Mouse (Mus musculus): ENCODE results near the gene Slc9a3r1. TPM values are rescaled to one million over a fixed set of nuclear protein-coding genes. Genes with fewer than 3 reads are reported as not detected.

Gene Slc9a3r1
- total and polyA plus RNA-seq, 2 experiments from 2014 or later = 53.3 to 65.4 TPM

- DNase-seq (ENCODE audit: low spot score) (no peak), ATAC-seq (ENCODE audit: low FRiP score) (no peak)
- H3K4me1 ChIP-seq (ENCODE audit: insufficient read depth, low read length) = 0 out of 2 replicates have a peak, but pooled peaks cover 1% of the 10 kb centered on the region
- no peaks in the 10 kb centered on the region for H3K9me3 ChIP-seq (ENCODE audit: low read length)
- H3K27ac ChIP-seq (ENCODE audit: low read depth, low read length) = no peak overlapping the region
- 62% methylated on average over 13 of the region's 13 CpGs for WGBS
- TF ChIP-seq CTCF (IDR thresholded peaks at IDR 0.05) = no peak
- no peak overlapping the region for H3K4me3 ChIP-seq (ENCODE audit: low read depth, low read length)
- H3K27me3 ChIP-seq (ENCODE audit: insufficient read depth, low read length) = no peaks in the 10 kb centered on the region
- H3K4me2 ChIP-seq (ENCODE audit: low read depth, low read length, poor library complexity, severe bottlenecking) = no peak overlapping the region
- no peak overlapping the region for H3K9ac ChIP-seq (replicated peaks; ENCODE audit: low read length, poor library complexity, severe bottlenecking)
- peaks cover 14% of the 10 kb centered on the region; the same call in 1 of the 2 replicates for H3K36me3 ChIP-seq (ENCODE audit: insufficient read depth, low read length)
Measured at GRCm38 (mm10) chr11:115212116-115212515, 49.0 kb downstream of the Slc9a3r1 start.

GRCm38 (mm10) chr11:115215123-115215522, 52.0 kb downstream of the Slc9a3r1 start:
- Histone ChIP-seq H3K27ac (ENCODE audit: low read depth, low read length) (no peak overlapping the region), H3K4me1 (ENCODE audit: insufficient read depth, low read length) (0 out of 2 replicates have a peak, but pooled peaks cover 5% of the 10 kb centered on the region), H3K36me3 (ENCODE audit: insufficient read depth, low read length) (peaks cover 3% of the 10 kb centered on the region; the same call in 1 of the 2 replicates), H3K4me3 (ENCODE audit: low read depth, low read length) (no peak overlapping the region), H3K9ac (replicated peaks; ENCODE audit: low read length, poor library complexity, severe bottlenecking) (no peak overlapping the region), H3K9me3 (ENCODE audit: low read length) (no peaks in the 10 kb centered on the region), H3K4me2 (ENCODE audit: low read depth, low read length, poor library complexity, severe bottlenecking) (no peak overlapping the region), H3K27me3 (ENCODE audit: insufficient read depth, low read length) (no peaks in the 10 kb centered on the region)
- ATAC-seq (ENCODE audit: low FRiP score) (no peak), DNase-seq (ENCODE audit: low spot score) (no peak)
- WGBS = 40% methylated on average over 5 of the region's 5 CpGs
- no peak for TF ChIP-seq CTCF (IDR thresholded peaks at IDR 0.05)

- DNase-seq (ENCODE audit: low spot score) (peak; percentile 79), ATAC-seq (ENCODE audit: low FRiP score) (no peak)
- Histone ChIP-seq H3K9ac (replicated peaks; ENCODE audit: low read length, poor library complexity, severe bottlenecking) (0 out of 2 replicates have a peak overlapping the region, but pooled peaks have one; percentile 19), H3K9me3 (ENCODE audit: low read length) (no peaks in the 10 kb centered on the region), H3K4me1 (ENCODE audit: insufficient read depth, low read length) (0 out of 2 replicates have a peak, but pooled peaks cover 5% of the 10 kb centered on the region), H3K4me2 (ENCODE audit: low read depth, low read length, poor library complexity, severe bottlenecking) (no peak overlapping the region), H3K27ac (ENCODE audit: low read depth, low read length) (no peak overlapping the region), H3K36me3 (ENCODE audit: insufficient read depth, low read length) (0 out of 2 replicates have a peak, but pooled peaks cover 3% of the 10 kb centered on the region), H3K4me3 (ENCODE audit: low read depth, low read length) (no peak overlapping the region), H3K27me3 (ENCODE audit: insufficient read depth, low read length) (no peaks in the 10 kb centered on the region)
- WGBS = 63% methylated on average over 18 of the region's 18 CpGs
- no peak for TF ChIP-seq CTCF (IDR thresholded peaks at IDR 0.05)
Measured at GRCm38 (mm10) chr11:115217439-115218410, 54.6 kb downstream of the Slc9a3r1 start.

DNA sequence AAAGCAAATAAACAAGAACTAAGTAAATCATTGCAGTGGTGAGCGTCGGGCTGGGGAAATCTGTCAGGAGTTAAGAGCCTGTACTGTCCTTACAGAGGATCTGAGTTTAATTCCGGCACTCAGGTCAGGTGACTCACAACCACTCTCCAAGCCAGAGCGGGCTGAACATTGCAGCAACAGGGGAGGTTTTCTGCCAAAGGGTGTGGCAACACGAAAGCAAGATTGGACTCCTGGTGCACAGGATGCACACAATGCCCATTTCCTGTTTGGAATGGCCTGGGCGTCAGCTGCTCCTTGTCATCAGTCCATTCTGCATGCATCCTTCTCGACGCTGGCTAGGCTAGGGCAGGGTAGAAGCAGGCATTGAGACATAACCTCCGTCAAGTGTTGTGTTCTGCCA, 56.1 kb downstream of the Slc9a3r1 start:
- DNase-seq (ENCODE audit: low spot score) (no peak), ATAC-seq (ENCODE audit: low FRiP score) (no peak)
- Histone ChIP-seq H3K9ac (replicated peaks; ENCODE audit: low read length, poor library complexity, severe bottlenecking) (no peak overlapping the region), H3K4me1 (ENCODE audit: insufficient read depth, low read length) (0 out of 2 replicates have a peak, but pooled peaks cover 5% of the 10 kb centered on the region), H3K4me2 (ENCODE audit: low read depth, low read length, poor library complexity, severe bottlenecking) (no peak overlapping the region), H3K4me3 (ENCODE audit: low read depth, low read length) (no peak overlapping the region), H3K9me3 (ENCODE audit: low read length) (no peaks in the 10 kb centered on the region), H3K27ac (ENCODE audit: low read depth, low read length) (no peak overlapping the region), H3K36me3 (ENCODE audit: insufficient read depth, low read length) (0 out of 2 replicates have a peak, but pooled peaks cover 3% of the 10 kb centered on the region), H3K27me3 (ENCODE audit: insufficient read depth, low read length) (no peaks in the 10 kb centered on the region)
- 87% methylated on average over 9 of the region's 9 CpGs for WGBS
- no peak for TF ChIP-seq CTCF (IDR thresholded peaks at IDR 0.05)

DNA sequence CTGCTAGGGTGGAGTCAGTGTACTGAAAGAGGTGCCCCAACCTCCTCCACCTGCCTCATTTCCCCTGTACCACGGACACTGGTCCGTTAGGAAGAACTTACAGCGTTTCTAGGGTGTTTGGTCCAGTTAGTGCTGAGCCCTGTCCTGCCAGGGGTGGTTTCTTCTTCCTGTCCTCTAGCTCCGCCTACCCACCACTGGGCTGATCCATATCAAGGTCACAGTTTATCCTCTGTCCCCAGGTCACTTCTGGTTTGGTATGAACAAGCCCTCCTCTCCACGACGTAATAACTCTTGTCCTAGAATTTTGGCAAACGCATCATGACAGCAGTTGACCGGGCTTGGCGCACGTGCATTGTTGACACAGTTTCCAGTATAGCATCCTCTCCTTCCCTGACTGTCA, 56.5 kb downstream of the Slc9a3r1 start:
- no peak overlapping the region for H3K4me3 ChIP-seq (ENCODE audit: low read depth, low read length)
- 0 out of 2 replicates have a peak, but pooled peaks cover 3% of the 10 kb centered on the region for H3K36me3 ChIP-seq (ENCODE audit: insufficient read depth, low read length)
- H3K27me3 ChIP-seq (ENCODE audit: insufficient read depth, low read length) = no peaks in the 10 kb centered on the region
- no peaks in the 10 kb centered on the region for H3K9me3 ChIP-seq (ENCODE audit: low read length)
- ATAC-seq (ENCODE audit: low FRiP score) = no peak
- H3K4me2 ChIP-seq (ENCODE audit: low read depth, low read length, poor library complexity, severe bottlenecking) = no peak overlapping the region
- H3K9ac ChIP-seq (replicated peaks; ENCODE audit: low read length, poor library complexity, severe bottlenecking) = no peak overlapping the region
- WGBS = 95% methylated on average over 10 of the region's 10 CpGs
- peaks cover 6% of the 10 kb centered on the region; the same call in 1 of the 2 replicates for H3K4me1 ChIP-seq (ENCODE audit: insufficient read depth, low read length)
- no peak for TF ChIP-seq CTCF (IDR thresholded peaks at IDR 0.05)
- DNase-seq (ENCODE audit: low spot score) = no peak
- H3K27ac ChIP-seq (ENCODE audit: low read depth, low read length) = no peak overlapping the region

DNA sequence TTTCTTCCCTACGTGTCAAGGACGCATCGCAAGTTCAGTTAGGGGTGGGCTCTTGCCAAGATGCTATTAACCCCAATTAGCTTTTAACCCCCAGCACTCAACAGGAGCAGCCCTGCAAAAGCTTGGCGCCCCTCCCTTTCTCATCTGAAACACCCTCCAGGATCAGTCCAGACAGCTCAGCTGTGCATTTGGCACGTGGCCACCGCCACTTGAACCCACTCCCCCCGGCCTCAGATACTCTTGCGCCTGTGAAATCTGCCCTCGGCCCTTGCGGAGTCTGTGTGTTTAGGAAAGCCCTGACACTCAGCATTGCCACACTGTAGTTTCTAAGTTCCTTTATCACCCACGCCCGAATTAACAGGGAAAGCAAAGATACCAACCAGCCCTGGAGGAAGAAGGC, 58.9 kb downstream of the Slc9a3r1 start:
- ATAC-seq (ENCODE audit: low FRiP score) = no peak
- Histone ChIP-seq H3K27ac (ENCODE audit: low read depth, low read length) (no peak overlapping the region), H3K36me3 (ENCODE audit: insufficient read depth, low read length) (0 out of 2 replicates have a peak, but pooled peaks cover 3% of the 10 kb centered on the region), H3K9me3 (ENCODE audit: low read length) (no peaks in the 10 kb centered on the region), H3K4me2 (ENCODE audit: low read depth, low read length, poor library complexity, severe bottlenecking) (no peak overlapping the region), H3K4me3 (ENCODE audit: low read depth, low read length) (no peak overlapping the region), H3K27me3 (ENCODE audit: insufficient read depth, low read length) (no peaks in the 10 kb centered on the region), H3K9ac (replicated peaks; ENCODE audit: low read length, poor library complexity, severe bottlenecking) (no peak overlapping the region), H3K4me1 (ENCODE audit: insufficient read depth, low read length) (peaks cover 13% of the 10 kb centered on the region)
- peak; percentile 61 for DNase-seq (ENCODE audit: low spot score)
- 49% methylated on average over 12 of the region's 12 CpGs for WGBS
- TF ChIP-seq CTCF (IDR thresholded peaks at IDR 0.05) = no peak

Data from midbrain, postnatal 0 days (tissue).